Mouse (Mus musculus) T-cell, adult 2 months (primary cell): ENCODE data around the gene Apof.
A peak's percentile ranks its signal among the peaks of the same experiment; 100 is the strongest.

Experiments
- DNase-seq: peaks from one replicate; pipeline ENCODE4 v3.0.0; 2022; ENCODE audit warnings: low spot score

Gene Apof

GRCm38 (mm10) chr10:128298243-128298642 is 29.8 kb downstream of the Apof start:
- DNase-seq: no peak

- no peak for DNase-seq
Measured at GRCm38 (mm10) chr10:128298702-128299171, 30.3 kb downstream of the Apof start, which contains the start of gene Il23a. Il23a (minus strand) TSS chr10:128298752.

- DNase-seq: no peak
Measured at GRCm38 (mm10) chr10:128302357-128302756, 33.9 kb downstream of the Apof start.

- DNase-seq: no peak
Measured at GRCm38 (mm10) chr10:128302785-128303125, 34.3 kb downstream of the Apof start.

GRCm38 (mm10) chr10:128303126-128304021 is 34.9 kb downstream of the Apof start, which contains the start of gene Pan2:
Pan2 (plus strand) TSS chr10:128303335.
- peak; percentile 99 for DNase-seq

- DNase-seq: no peak
Measured at GRCm38 (mm10) chr10:128309654-128310053, 41.2 kb downstream of the Apof start.

GRCm38 (mm10) chr10:128310177-128310576 is 41.7 kb downstream of the Apof start:
- no peak for DNase-seq

GRCm38 (mm10) chr10:128310902-128311301 is 42.4 kb downstream of the Apof start:
- no peak for DNase-seq

GRCm38 (mm10) chr10:128315578-128315977 is 47.1 kb downstream of the Apof start:
- no peak for DNase-seq
